Mouse (Mus musculus) ovary, postnatal 36 days (tissue): ENCODE results near the gene Arl15.

ENCODE experiments used
- DNase-seq: peaks from one replicate; pipeline ENCODE4 v3.0.0; 2022; ENCODE audit warnings: low spot score, mixed read lengths

Gene Arl15

DNA sequence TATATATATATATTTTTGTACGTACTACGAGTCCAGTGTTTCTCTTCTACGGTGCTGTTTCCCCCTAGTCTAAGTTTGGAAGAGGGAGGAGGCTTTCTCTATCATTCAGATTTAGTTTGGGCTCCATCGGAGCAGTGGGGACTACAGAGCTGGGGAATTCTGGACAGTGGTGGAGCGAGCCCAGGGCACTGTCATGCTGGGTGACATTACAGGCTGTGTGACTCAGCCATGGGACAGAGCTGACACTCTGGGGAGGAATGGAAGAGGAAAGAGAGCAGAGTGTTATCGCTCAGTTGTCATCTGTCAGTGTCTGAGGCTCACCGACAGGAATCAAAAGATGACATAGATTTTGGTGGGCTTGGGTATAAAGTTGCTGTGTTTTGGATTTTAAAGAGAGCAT, 124.4 kb downstream of the Arl15 start:
- DNase-seq = no peak

DNA sequence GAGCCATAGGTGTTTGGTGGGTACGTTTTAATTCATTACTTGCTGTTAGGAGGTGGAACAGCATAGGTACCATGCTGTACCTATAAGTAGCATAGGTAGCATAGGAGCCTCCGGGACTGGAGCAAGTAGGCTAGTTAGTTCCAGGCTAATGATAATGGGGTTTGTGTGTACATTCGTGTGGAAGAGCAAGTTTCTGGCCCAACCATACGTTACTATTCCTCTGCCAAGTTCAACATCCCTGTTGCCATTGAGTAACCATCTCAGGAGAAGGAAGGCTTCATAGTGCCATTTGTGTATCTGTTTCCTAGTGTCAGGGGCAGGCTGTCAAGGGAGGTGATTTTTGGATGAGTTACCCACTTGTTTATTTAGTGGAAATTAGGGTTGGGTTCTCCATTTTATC, 141.4 kb downstream of the Arl15 start:
- no peak for DNase-seq

DNA sequence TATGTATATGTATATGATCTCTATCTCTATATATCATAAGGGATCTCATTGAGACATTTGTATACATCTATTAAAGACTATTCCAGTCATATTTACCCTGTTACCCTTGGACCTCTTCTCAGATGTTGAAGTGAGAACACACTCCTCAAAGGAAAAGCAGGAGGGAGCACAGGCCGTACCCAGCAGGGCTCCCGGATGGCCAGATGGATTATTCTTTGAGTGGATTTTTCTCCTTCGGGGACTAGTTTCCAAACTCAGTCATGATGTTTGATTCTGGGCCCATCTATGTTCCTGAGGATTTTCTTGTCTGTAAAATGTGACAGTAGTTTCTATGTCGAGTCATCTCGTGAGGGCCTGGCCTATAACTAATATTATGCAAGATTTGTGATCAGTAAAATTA, 142.9 kb downstream of the Arl15 start:
- no peak for DNase-seq

DNA sequence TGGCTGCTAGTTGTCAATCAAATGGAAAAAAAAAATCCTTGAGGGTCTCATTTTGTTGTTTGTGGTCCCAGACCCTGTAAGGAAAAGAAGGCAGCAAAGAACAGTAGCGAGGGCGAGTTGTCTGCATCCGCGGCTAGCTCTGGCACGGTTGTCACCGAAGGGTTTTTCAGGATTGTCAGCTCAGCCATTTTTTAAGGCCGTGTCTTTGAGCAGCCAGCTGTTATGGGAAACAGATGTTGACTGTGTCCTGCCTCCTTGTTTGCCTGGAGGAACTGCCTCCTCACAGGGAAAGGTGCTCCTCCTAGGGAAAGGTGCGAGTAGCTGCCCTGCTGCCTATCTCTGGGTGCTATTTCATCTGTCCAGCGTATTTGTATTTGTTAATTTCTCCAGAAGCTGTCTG, 144.3 kb downstream of the Arl15 start:
- DNase-seq = no peak

DNA sequence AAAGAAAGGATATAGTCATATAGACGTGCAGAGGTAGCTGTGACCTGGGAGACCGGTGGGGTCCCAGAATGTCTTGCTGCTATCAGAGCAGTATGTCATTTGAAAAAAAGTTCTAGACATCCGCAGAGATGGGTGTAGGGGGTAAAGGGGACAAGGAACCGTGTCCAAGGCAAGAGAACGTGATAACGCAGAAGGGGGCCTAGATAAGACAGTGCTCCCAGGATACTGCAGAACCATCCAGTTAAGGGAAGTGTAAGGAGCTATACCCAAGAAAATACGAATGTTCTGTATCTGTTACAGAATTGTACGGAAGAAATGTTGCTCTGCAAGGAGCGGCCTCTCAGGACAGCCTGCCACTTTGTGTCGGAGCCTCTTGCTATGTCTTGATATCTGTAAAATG, 144.8 kb downstream of the Arl15 start:
- DNase-seq = no peak

DNA sequence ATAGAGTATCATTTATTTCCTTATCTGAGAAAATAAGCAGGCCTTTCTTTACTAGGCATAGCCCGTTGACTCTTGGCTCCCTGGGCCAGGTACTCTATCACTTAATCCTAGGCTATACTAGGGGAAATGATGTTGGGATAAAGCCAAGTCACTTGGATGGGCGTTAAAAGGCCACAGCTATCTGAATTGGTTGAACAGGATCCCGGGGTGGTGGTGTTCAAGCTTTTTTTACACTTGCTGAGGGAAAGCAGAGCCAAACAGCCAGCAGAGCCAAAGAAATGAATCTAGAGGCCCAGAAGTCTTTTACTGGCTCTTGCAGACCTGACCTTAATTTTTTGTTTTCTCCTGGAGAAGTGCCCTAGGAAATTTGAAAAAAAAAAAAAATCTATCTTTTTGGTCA, 145.4 kb downstream of the Arl15 start:
- DNase-seq = no peak

DNA sequence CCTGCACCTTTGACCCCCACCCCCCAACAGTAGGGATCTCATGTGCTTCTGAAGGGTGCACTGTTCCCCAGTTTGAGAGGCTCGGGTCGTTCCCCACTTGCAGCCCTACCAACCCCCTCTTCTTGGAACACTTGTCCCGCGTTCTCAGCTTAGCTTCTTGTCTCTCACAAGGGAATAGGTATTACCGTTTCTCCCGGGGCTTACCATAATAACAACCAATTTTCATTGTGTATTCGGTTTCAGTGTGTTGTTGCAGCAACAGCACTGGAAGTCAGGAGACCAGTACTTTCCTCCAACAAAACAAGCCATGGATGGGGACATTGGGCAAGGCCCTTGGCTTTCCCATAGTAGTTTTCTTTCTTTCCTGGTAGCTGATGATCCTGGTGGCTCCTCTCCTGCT, 145.8 kb downstream of the Arl15 start:
- no peak for DNase-seq

DNA sequence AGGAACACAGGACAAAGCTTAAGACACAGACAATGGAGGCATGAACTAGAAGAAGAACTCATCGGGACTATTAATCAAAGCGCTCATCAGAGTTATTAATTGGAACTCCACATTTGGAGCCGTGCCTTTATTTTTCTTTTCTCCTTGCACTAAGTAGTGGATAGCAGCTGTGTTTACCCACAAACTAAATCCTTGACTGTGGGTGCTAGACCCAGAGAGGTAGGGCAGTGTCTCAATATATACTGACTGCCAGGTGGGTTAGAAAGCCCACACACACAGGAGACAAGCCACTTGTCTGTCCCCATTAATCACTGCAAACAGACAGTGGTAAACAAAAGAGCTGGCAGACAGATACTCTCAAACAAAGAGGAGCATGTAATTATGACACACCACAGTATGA, 147.6 kb downstream of the Arl15 start:
- no peak for DNase-seq

DNA sequence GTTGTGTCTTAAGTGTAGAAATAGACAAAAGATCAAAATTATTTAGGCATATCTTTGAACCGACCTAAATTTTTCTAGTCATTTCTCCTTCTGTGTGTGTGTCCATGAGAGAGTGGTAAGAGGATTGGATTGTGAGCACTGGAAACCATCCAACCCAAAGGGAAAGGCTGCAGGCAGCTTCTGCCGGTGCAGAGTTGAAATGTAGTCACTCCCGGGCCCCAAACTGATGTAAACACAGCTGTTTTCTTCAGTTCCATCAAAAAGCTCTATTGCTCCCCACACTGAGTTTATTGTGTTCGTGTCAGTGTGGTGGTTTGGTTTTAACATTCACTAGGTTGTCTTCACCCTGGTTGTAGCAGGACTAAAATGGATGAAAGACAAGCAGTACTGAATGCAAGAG, 153.2 kb downstream of the Arl15 start:
- no peak for DNase-seq

DNA sequence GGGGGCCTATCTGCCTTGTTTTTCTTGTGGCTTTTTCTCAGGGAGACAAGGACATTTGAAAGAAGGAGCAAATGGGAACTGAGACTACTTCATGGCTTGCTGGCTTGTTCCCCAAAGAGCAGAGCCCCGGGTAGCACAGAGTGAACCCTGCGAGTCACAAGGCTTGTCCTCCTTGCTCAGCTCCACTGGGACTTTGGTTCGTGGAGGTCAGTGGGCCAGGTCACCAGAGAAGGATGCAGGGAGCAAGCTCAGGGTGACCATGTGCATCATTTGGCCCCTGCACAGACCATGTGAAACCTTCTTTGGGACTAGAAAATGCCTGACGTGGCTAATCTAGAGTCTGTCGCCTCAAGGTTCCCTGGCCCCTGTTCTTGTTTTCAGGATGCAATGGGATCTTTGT, 155.4 kb downstream of the Arl15 start:
- peak; percentile 43 for DNase-seq

DNA sequence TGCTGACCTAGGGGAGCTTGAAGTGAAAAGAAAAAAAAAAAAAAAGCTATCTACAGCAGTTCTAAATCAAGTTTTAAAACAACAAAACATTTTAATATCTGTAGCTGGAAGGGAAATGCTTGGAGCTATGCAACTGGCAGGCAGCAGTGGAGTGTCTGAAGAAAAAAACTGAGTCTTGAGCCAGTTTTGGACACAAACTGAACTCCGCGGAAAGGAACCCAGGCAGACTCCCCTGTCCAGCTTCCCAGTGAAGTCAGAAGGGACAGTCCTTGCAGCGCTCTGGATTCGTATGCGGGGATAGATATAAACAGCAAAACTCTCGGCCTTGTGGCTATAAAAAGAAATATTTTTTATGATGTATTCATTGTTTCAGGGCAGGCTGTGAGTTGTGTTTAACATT, 155.8 kb downstream of the Arl15 start:
- peak; percentile 24 for DNase-seq

DNA sequence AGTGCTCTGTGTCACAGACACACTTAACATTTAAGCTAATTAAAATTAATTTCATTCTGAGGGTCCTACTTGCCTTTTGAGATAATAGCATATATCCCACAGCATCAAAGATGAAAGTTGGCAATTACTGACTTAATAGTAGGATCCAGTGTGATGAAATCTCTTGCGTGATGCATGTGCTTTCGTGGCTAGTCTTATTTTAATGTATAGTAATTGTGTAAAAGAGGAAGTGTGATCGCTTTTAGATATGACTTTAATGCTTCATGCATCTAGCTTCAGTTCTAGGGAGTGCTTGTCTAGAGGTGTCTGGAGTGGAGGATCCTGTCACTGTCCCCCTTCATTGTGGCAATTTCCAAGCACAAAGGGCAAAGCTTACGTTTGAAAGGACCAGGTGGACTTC, 163.1 kb downstream of the Arl15 start:
- no peak for DNase-seq

DNA sequence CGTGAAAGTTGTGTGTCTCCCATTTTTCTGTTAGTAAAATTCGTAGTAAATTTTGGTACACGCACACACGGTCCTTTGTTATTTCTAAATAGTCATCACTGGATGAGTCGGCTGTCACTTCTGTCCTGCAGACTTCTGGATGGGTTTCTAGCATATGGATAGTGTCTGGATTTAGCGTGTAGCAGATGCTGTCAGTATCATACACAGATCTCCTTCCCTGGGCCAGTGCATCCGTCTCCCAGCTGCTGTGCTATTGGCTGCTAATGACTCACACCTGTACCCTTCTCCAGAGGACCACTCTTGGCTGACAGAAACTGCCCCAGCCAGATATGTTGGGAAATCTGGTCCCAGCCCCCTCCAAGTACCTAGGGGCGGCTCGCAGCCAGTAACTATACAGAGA, 170.6 kb downstream of the Arl15 start:
- DNase-seq = no peak

DNA sequence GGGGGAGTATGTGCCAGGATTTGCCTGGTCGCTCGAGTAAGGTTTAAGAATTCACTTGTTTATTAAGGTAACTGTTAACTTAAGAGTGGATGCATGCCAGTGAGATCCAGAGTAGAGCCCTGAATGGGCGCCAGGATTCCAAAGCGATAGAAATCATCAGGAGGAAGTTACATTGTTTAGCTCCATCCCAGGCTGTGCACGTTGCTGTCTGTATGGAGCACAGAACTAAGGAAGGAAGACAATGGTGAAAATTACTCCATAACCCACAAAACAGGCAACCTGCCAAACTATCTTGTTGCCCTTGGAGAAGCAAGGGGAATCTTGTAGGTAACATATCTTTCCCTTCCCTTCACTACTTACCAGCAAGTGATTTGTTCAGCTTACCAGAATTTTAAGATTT, 176.4 kb downstream of the Arl15 start:
- DNase-seq = no peak

DNA sequence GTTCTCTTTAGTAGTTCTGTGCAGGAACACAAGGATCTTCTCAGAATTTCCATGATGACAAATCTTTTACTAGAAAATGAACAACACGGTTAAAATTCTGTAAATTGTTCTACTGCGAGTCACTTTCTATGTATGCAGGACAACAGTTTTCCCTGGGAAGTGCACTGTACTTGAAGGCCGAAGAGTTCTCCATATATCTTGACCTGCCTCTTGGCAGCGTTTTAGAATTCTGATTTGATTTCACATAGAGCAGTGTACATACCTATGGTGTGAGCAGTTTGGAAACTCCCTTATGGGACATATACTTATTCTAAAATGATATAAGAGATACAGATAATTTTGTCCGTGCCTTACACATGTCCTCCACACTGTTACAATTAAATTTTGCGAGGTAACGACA, 178.1 kb downstream of the Arl15 start:
- DNase-seq = no peak

DNA sequence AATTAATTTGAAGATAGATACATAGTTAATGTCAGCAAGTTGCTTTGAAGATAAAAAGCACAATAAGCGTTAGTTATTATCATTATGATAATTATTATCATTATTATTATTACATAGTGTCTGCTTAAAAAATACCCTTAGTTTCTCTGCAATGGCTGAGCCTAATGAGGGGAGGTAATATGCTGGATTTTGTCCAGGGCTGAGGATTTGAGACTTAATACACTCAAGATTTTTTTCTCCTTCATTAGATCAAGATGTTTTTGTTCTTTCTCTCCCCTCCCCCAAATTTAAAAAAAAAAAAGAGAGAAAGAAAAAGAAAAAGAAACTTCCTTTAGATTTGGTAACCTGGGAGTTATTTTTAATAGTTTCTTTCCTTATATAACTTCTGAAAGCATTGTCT, 180.6 kb downstream of the Arl15 start:
- no peak for DNase-seq

DNA sequence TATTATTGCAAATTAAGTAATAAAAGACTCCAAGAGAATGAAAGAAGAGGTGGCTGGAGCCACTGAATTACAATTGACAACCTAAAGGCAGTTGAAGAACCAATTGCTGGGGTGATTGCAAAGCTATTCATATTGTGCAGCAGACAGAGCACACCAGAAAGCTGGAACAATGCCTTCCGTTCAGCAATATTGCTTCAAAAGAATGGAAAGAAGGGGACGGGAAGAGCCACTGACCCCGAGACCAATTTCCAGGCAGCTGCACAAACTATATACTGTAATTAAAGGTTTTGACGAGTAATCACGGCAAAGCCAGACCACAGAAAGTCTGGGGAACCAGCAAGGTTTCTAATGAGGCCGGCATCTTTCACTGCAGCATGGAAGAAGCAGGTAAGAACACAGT, 181.4 kb downstream of the Arl15 start:
- DNase-seq = no peak

DNA sequence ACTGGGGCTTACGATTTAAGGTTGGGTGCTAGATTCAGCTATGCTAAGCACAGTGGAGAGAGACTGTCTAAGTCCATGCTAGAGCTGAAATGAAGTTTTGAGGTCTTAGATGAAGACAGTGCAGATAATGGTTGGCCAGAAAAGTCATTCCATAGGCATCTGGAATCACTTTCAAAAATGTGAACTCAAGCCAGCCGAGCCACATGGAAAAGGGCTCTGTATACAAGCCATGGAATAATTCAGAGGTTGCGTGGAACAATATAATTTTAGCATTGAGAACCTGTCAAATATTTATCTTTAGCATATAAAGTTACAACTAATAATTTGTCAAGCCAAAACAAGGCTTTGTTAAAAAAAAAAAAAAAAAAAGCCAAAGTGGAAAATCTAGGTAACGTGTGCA, 182.6 kb downstream of the Arl15 start:
- DNase-seq = no peak

DNA sequence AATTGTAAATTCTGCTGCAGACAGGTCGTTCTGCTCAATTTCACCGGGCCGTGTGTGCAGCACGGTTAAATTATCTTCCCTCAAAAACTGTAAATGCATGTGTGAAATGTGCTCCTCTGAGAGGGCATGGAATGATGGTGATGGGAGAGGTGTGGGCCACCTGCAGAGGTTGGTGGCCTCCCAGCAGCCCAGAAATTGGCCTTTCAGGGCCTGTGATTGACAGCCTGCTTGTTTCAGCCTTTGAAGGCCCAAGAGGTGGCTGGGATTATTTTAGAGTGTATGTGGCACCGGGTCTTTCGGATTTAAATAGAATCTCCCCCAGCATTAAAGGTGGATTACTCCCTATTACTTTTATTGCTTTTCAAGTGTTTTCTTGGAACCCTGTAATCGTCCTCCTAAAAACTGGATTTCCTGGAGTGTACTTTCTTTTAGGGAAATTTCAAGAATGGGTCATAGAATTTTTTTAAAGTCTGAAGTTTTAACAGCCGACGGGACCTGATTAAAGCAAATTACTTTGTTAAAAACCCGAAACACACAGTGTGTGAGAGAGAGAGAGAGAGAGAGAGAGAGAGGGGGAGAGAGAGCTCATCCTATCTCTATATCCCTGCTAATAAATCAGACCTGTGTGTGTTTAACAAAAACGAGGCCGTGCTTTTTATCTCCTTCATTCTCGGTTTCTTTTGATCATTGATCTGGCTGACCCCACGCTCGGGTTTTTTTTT, 186.6 kb downstream of the Arl15 start:
- no peak for DNase-seq

DNA sequence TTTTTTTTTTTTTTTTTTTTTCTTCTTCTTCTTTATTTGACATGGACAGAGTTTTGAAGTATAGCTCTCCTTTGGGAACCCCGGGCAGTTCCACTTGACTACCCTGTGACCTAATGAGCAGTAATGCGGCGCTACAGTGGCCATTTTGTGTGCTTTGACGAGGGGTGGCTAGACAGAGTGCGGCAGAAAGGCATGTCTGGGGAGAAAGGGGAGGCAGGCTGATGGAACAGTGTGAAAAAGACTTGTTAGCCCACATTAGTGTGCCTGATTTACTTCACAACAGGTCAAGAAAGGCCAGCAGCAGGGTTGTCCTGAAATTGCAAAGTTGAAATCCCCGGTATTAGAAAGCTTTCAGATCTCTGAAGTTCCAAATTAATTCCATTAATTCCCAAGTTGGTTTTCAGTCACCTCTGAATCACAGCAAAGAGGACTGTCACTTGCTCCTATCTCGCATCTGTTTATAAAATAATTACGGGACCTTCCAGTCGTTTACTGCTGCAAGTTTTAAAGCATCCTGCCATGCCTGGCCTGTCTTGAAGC, 187.2 kb downstream of the Arl15 start:
- no peak for DNase-seq

DNA sequence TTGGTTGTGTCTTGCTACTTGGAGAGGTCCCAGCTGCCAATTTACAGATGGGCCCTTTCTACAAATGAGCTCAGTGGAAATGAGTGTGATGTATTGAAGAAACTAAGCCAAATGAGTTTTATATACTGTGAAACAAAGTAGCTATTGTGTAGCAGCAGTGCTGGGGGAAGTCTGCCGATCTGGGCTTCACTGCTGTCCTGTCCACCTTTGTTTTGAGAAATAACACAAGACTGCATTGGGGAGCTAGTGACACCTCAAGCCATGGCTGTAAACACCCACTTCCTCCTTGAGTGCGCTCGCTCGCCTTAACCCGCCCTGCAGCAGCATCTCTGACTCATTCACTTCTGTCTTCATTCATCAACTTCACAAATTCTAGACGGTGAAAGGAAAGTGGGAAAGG, 189.3 kb downstream of the Arl15 start:
- no peak for DNase-seq

DNA sequence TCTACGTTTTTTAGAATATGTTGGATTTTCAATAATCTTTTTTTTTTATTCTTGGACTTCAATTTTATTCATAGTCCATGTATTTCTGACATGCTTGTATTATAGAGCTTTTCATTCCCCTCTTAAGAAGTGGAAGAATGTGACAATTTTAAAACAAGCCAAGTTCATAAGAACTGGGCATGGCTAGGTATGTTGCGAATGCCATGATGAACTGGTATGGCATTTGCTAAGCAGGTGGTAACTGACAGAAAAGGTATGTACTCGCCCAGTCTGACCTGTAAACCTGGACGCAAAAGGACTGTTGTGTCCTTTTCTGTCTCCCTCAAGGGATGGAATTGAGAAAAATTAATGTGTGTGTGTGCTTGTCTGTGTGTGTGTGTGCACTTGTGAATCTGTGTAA, 190.2 kb downstream of the Arl15 start:
- no peak for DNase-seq

DNA sequence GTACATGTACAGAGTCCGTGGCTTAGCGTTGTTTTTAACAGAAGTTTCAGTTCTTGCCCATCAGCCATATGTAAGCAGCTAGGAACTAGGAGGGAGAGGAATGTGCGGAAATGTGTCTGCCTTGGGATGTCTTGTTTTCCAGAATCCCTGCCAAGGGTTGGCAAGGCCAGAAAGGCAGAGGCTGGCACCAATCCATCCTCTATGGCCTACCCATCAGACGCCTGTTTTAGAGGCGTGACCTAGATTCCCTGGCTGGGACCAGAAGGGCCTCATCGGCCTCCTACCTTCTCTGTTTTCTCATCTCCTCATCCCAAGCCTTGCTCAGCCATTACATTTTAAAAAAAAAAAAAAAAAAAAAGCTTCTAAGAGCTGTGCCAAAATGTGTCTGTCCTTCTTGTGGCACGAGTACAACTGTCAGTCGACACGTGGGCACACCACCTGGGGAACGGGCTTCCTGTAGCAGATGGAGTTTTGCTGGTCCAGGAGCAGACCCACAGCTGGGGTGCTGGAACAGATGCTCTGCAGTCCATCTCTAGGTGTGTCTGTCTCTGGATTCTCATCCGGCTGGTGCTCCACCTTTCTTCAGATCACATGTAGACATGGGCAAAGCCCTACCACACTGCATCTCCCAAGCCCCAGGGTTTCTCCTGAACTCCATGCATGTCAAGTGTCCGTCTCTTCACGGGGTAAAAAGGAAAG, 192.7 kb downstream of the Arl15 start:
- DNase-seq = peak; percentile 71

DNA sequence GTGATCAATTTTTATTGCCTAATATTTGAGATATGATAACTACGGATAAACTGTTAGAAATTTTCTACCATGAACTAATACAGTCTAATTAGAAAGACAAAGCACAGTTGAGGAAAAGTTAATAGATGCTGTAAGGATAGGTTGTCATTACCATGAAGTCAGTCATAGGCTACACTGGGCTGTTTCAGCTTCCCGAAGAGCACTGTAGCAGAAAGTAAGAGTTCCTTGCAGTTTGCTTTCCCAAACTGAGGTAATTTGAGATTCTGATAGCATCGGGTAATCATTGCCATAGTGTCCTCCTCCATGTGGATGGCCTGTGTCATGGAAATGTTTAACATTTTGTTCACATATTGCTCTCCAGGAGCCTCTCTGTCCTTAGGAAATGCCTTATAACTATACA, 195.9 kb downstream of the Arl15 start:
- no peak for DNase-seq
